Mouse (Mus musculus) lung, adult 2 months (tissue): ENCODE data around the gene Kif16b.

Source experiments
- CTCF ChIP-seq: fragments of 200-500 bp; IDR thresholded peaks from 2 replicates; pipeline ENCODE4 v1.5.1; 2011; ENCODE audit warnings: mild to moderate bottlenecking, low read length, control low read depth; ENCODE audit not compliant: insufficient read depth
- POLR2A ChIP-seq: fragments of 200-500 bp; IDR thresholded peaks from 2 replicates; pipeline ENCODE4 v1.6.1; 2011; ENCODE audit warnings: low read depth, mild to moderate bottlenecking, control low read depth, low read length, borderline replicate concordance; ENCODE audit errors: extremely low read depth

- TF ChIP-seq POLR2A: no peak
- no peak for TF ChIP-seq CTCF
Measured at GRCm38 (mm10) chr2:142689496-142689895, 211.8 kb downstream of the Kif16b start.
